ENCODE assay signal across 10 mouse cellular contexts in the genomic region with DNA sequence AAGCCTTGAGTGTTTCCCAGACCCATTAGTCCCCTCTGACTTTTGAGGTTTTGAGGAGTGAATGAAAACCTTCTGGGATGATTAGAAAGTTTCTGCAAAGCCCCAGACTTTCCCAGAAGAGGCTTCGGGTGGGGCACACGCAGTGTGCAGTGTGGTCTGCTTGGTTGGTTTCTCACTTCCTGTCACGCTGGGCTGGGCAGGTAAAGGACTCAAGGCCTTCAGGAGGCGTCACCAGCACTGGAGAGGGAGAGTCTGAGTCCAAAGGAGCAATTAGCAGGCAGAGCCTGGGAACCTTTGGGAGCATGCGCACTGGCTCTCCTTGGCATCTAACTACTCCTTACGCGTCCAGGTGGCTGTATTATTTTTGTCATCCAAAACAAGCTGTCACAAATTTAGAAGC. TPM values are rescaled to one million over a fixed set of nuclear protein-coding genes. Genes with fewer than 3 reads are reported as not detected.
DNase-seq lines count a peak whose midpoint lies in the region; ATAC-seq lines count a peak whose summit lies in the region.
"Had no signal": no experiment of that assay in that cellular context is flagged by ENCODE, and none has a peak within 500 bp of the region (broad histone marks: within the 10 kb centered on the region; RNA-seq: fewer than 3 reads in every experiment).

No protein-coding gene starts in this region.

- no peaks in the 10 kb centered on the region for H3K9me3 ChIP-seq in kidney, embryonic 14.5 days (ENCODE audit: control insufficient read depth, low read length)
- no peaks in the 10 kb centered on the region for H3K9me3 ChIP-seq in midbrain, embryonic 15.5 days
- H3K9me3 ChIP-seq: limb, embryonic 15.5 days had no signal

- 63% methylated on average over 7 of the region's 7 CpGs for WGBS in kidney, embryonic 14.5 days
- WGBS in midbrain, embryonic 15.5 days: 78% methylated on average over 7 of the region's 7 CpGs

- H3K36me3 ChIP-seq in kidney, embryonic 14.5 days (ENCODE audit: control insufficient read depth, insufficient read depth, low read length): no peaks in the 10 kb centered on the region
- H3K36me3 ChIP-seq in midbrain, embryonic 15.5 days (replicated peaks): no peaks in the 10 kb centered on the region
- H3K36me3 ChIP-seq: limb, embryonic 15.5 days had no signal

- peak; percentile 87; the same call in 1 of the 2 replicates for ATAC-seq in kidney, embryonic 14.5 days (ENCODE audit: low FRiP score, low TSS enrichment)
- ATAC-seq in neutrophil, adult 5-6 weeks (ENCODE audit: extremely low read depth, insufficient number of reproducible peaks, low FRiP score, poor library complexity, severe bottlenecking): peak; percentile 52; the same call in 1 of the 2 replicates
- no peak for ATAC-seq in midbrain, embryonic 15.5 days (replicated peaks)

- H3K4me2 ChIP-seq in kidney, embryonic 14.5 days (replicated peaks; ENCODE audit: low read depth, low read length): no peak overlapping the region
- no peak overlapping the region for H3K4me2 ChIP-seq in midbrain, embryonic 15.5 days
- H3K4me2 ChIP-seq: limb, embryonic 15.5 days had no signal

- 0 out of 2 replicates have a peak overlapping the region, but pooled peaks have one; percentile 9 for H3K27ac ChIP-seq in kidney, embryonic 14.5 days (ENCODE audit: low read depth, low read length)
- H3K27ac ChIP-seq in midbrain, embryonic 15.5 days: no peak overlapping the region
- H3K27ac ChIP-seq: limb, embryonic 15.5 days had no signal

- DNase-seq in brain, adult 2 months (ENCODE audit: low read depth, low spot score): peak; percentile 90
- DNase-seq in cerebellum, postnatal 25 days: peak; percentile 74 to 83
- DNase-seq in retina, postnatal 1 day: no peak
- DNase-seq in adipocyte (ENCODE audit: low spot score): no peak
- DNase-seq: lung, postnatal 14 days; thymus, postnatal 25 days had no signal

- H3K9ac ChIP-seq in kidney, embryonic 14.5 days (ENCODE audit: low read depth, low read length): no peak overlapping the region
- H3K9ac ChIP-seq in midbrain, embryonic 15.5 days: no peak overlapping the region
- H3K9ac ChIP-seq: limb, embryonic 15.5 days had no signal

- no peaks in the 10 kb centered on the region for H3K4me1 ChIP-seq in kidney, embryonic 14.5 days (ENCODE audit: control insufficient read depth, insufficient read depth, low read length)
- H3K4me1 ChIP-seq in midbrain, embryonic 15.5 days: no peaks in the 10 kb centered on the region
- H3K4me1 ChIP-seq: limb, embryonic 15.5 days had no signal

- H3K4me3 ChIP-seq in kidney, embryonic 14.5 days (ENCODE audit: low read length): no peak overlapping the region
- no peak overlapping the region for H3K4me3 ChIP-seq in midbrain, embryonic 15.5 days
- H3K4me3 ChIP-seq: limb, embryonic 15.5 days had no signal

- H3K27me3 ChIP-seq in kidney, embryonic 14.5 days (ENCODE audit: control insufficient read depth, insufficient read depth, low read length): no peaks in the 10 kb centered on the region
- H3K27me3 ChIP-seq in midbrain, embryonic 15.5 days (replicated peaks): no peaks in the 10 kb centered on the region
- H3K27me3 ChIP-seq: limb, embryonic 15.5 days had no signal

RNA-seq across cellular contexts. Expression of a gene that starts 50.2 kb away (rescaled TPM):
- 0.14 and 0.34 TPM in 2 replicates for polyA plus RNA-seq in kidney, embryonic 14.5 days (2014; fragmentation: Nextera tagmentation; extraction: Ambion mirVana)
- total RNA-seq in neutrophil, adult 5-6 weeks (2017): 5.1 and 6.4 TPM in 2 replicates
- polyA plus RNA-seq in midbrain, embryonic 15.5 days (2015; fragmentation: Nextera tagmentation; extraction: Ambion mirVana): 6.1 and 6.7 TPM in 2 replicates

Comparison
In these comparisons a context has a peak if more than half of its experiments do, and no peak if none do; other contexts are left out.
1. DNase-seq: peak in brain, adult 2 months (single experiment) and cerebellum, postnatal 25 days (2 of 2); none in retina, postnatal 1 day (single experiment) and adipocyte (single experiment).